Mouse (Mus musculus) ES-Bruce4 (cell line): Measurements from ENCODE around the gene Gm5148.

Experiments
- CTCF ChIP-seq: IDR thresholded peaks from one replicate; pipeline ENCODE4 v1.8.1; 2011; ENCODE audit warnings: low read depth, low read length
- EP300 ChIP-seq: IDR thresholded peaks from 2 replicates; pipeline ENCODE4 v1.6.1; 2011; ENCODE audit warnings: low read depth, low read length; ENCODE audit not compliant: insufficient read depth

- TF ChIP-seq EP300, result no peak
- no peak for TF ChIP-seq CTCF
These were observed 574 bp downstream of the Gm5148 start for GRCm38 (mm10) chr3:37723662-37724170.
